Mouse (Mus musculus) layer of hippocampus, postnatal 25 days (tissue): ENCODE data around the gene Olfr934. TPM values are rescaled to one million over a fixed set of nuclear protein-coding genes. Genes with fewer than 3 reads are reported as not detected.

Source experiments
- DNase-seq, 2 experiments: peaks; one replicate each; pipeline ENCODE4 v3.0.0; 2022; ENCODE audit warnings: mixed read lengths in 2 of 2, low spot score in 1 of 2; ENCODE audit errors: extremely low spot score in 1 of 2
- total RNA-seq, 2 experiments: library from RNA; stranded (reverse); gene quantifications; 2 replicates each; pipeline ENCODE4 v1.2.3; 2021

The Olfr934 gene
- total RNA-seq, result not detected

DNA sequence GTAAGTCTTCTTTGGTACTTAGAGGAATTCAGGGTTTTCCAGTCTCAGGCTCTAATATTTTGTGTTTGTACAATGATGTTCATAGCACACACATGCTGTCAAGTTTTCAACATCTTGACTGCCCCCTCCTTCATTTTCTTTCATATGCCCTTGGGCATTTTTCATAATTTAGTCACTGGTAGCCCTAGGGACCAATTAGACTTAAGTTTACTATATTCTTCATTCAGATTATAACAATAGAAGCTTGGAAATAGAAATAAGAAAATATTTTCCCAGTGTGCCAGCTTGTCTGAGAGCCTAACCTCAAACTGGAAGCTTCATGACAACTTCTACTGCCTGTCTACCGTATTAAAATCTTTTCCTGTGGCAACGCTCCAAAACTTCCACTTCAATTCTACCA, at the start of gene Olfr934:
Gene Olfr934, minus strand, starts transcription at position 101 of the 400 bp plus-strand sequence.
- DNase-seq, result no peak

DNA sequence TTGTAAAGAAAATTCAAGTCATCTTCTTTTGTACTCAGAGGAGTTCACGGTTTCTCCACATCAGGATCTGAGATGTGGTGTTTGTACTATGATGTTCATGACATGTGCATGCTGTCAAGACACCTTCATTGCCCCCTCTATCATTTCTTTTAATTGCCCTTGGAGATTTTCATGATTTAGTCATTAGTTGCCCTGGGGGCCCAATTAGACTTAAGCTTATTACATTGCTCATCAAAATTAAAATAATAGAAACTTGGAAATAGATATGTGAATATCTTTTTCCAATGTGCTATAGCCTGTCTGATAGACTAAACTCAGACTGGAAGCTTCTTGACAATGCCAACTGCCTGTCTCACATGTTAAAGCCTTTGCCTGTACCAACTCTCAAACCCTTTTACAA, 35.2 kb upstream of the Olfr934 start, which contains the start of gene Olfr146:
Gene Olfr146, minus strand, starts transcription at position 101 of the 400 bp plus-strand sequence.
- no peak for DNase-seq

DNA sequence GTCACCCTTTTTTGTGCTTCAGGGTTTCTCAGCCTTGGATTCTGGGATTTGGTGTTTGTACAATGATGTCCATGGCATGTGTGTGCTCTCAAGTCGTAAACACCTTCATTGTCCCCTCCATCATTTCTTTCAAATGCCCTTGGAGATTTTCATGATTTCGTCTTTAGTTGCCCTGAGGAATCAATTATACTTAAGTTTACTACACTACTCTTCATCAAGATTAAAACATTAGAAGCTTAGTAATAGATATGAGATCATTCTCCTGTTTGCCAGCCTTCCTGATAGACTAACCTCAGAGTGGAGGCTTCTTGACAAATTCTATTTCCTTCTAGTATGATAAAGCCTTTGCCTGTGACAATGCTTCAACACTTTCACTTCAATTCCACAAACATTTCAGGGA, 11.5 kb upstream of the Olfr934 start, which contains the start of gene Olfr935:
Gene Olfr935, minus strand, starts transcription at position 101 of the 400 bp plus-strand sequence.
- no peak for DNase-seq

DNA sequence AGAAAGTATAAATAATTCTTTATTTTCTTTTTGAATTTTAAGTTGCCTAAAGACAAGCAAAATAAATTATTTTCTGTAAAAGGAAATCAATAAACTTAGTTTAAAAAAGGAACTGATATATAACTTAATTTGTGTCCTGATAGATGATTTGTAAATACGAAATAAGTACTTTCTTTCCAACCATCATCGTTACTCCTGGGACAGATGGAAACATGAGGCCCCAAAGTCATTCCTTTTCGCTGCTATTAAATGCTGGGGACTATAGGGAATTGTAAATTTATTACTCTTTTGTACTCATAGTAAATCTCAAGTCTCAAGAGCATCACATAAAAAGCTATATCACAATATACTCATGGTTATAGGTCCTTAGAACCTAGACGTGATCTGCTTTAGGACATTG, 16.1 kb downstream of the Olfr934 start, which contains the start of gene Olfr933:
Gene Olfr933, plus strand, starts transcription at position 301 of the 400 bp plus-strand sequence.
- DNase-seq, result no peak

DNA sequence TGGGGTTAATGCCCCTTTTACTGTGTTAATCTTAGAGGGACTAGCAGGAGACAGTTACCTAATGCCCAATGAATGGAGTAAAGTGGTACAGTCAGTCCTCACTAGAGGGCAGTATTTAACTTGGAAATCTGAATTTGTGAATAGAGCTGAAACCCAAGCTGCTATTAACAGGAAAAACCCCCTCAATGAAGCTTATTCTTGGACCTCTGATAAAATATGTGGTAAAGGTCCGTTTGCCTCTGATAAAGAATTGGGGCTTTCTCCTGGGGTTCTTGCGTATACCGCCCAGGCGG, 34.0 kb downstream of the Olfr934 start:
- no peak for DNase-seq

DNA sequence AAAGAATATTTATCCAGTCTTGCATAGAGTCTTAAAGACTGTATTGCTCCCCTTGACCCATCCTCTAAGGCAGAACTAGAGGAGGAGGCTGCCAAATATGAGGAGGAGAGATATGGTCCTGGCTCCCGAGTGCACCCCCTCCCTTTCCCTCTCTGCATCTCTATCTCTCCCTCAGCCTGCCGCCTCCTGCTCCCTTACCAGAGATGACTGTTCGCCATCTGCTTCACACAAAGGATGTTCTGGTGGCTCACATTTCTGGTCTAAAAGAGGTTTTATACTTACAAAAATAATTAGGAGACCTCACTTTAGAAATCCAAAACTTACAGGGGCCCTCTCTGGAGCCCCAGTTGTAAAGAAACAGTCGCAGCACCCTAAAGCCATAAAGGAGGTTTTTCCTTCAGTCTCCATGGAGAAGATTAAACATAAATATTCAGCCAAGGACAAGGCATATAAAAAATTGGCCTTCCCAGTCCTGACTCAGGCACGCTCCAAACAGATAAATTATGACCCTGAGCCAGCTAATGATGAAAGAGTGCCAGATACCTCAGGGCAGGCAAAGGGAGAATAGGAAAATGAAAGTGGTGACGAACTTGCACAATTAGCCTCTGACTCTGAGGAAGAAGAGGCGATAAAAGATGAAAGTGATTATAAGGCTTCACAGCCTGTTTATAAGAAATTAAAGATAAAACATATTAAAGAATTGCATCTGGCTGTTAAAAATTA, 34.6 kb downstream of the Olfr934 start:
- DNase-seq, result no peak

Other genes with a start within 250 kb of the Olfr934 start
- under 1 TPM in 1 of 2 experiments, not detected in 1; 0.10 TPM for gene Olfr920, start 236.0 kb downstream of the Olfr934 start, total RNA-seq
- not detected for gene Olfr921, start 215.2 kb downstream of the Olfr934 start, total RNA-seq
- not detected for gene Olfr922, start 173.7 kb downstream of the Olfr934 start, total RNA-seq
- gene Olfr923, start 161.8 kb downstream of the Olfr934 start, total RNA-seq, result not detected
- not detected for gene Olfr924, start 143.9 kb downstream of the Olfr934 start, total RNA-seq
- gene Olfr26, start 133.3 kb downstream of the Olfr934 start, total RNA-seq, result not detected
- gene Olfr926, start 111.2 kb downstream of the Olfr934 start, total RNA-seq, result not detected
- not detected for gene Olfr930, start 58.5 kb downstream of the Olfr934 start, total RNA-seq
- not detected for gene Olfr933, start 16.0 kb downstream of the Olfr934 start, total RNA-seq
- not detected for gene Olfr935, start 11.4 kb upstream of the Olfr934 start, total RNA-seq
- gene Olfr146, start 35.1 kb upstream of the Olfr934 start, total RNA-seq, result not detected
- gene Olfr937, start 76.6 kb upstream of the Olfr934 start, total RNA-seq, result not detected
- gene Olfr938, start 90.6 kb upstream of the Olfr934 start, total RNA-seq, result not detected
- gene Olfr27, start 139.8 kb upstream of the Olfr934 start, total RNA-seq, result not detected
- gene Olfr943, start 178.0 kb upstream of the Olfr934 start, total RNA-seq, result not detected
- gene Olfr944, start 213.6 kb upstream of the Olfr934 start, total RNA-seq, result not detected